Mouse (Mus musculus) heart, postnatal 0 days (tissue): ENCODE results near the gene Bcat1.

Source experiments
- CTCF ChIP-seq: IDR thresholded peaks from 2 replicates; pipeline ENCODE4 v1.5.1; 2016; ENCODE audit warnings: antibody characterized with exemption, control low read depth, low read depth
- EP300 ChIP-seq: IDR thresholded peaks from 2 replicates; pipeline ENCODE4 v1.6.1; 2016; ENCODE audit warnings: antibody characterized with exemption, low read depth

GRCm38 (mm10) chr6:145048131-145048997 lies 27.6 kb downstream of the Bcat1 start:
- TF ChIP-seq CTCF (no peak), EP300 (no peak)
